Comparison of ENCODE assay signal across 8 mouse cellular contexts in the genomic region with DNA sequence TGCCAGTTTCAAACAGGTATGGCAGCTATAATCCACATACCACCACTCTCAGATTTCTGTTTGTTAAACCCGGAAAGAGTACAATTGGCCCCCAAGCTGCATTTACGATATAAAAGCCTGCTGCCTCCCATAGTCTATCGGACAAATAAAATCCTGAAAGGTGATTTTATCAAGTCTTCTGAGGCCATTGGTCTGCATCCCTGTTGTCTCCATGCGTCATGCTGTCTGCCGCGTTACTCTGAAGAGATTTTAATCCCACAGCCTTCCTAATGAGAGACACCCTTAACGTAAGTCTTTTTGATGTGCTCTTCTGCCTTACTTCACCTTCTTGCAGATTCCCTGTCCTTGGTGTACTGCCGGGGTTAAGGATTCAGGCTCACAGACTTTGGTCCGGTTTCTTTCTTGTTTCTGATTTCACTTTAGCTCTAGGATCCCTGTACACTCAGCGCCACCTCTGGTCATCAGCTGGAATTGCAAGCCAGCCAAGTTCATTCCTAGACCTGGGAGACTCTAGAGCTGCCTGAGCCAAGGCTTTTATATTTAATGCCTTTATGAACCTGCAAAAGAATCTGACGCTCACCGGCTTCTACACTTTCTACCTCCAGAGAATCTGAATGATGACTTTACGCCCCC.
DNase-seq lines count a peak whose midpoint lies in the region; ATAC-seq lines count a peak whose summit lies in the region.

No protein-coding gene starts in this region.

- no peak overlapping the region for H3K4me3 ChIP-seq in liver, embryonic 12.5 days
- no peak overlapping the region for H3K4me3 ChIP-seq in hindbrain, embryonic 14.5 days (replicated peaks; ENCODE audit: low read length)
- H3K4me3 ChIP-seq in midbrain, embryonic 13.5 days (replicated peaks), result no peak overlapping the region

- H3K4me1 ChIP-seq in liver, embryonic 12.5 days, result no peaks in the 10 kb centered on the region
- H3K4me1 ChIP-seq in hindbrain, embryonic 14.5 days (replicated peaks; ENCODE audit: control insufficient read depth, insufficient read depth, low read length), result no peaks in the 10 kb centered on the region
- H3K4me1 ChIP-seq in midbrain, embryonic 13.5 days (replicated peaks), result no peaks in the 10 kb centered on the region

- no peak overlapping the region for H3K4me2 ChIP-seq in liver, embryonic 12.5 days
- H3K4me2 ChIP-seq in hindbrain, embryonic 14.5 days (replicated peaks), result no peak overlapping the region
- peak overlapping the region; percentile 31 for H3K4me2 ChIP-seq in midbrain, embryonic 13.5 days (replicated peaks)

- no peaks in the 10 kb centered on the region for H3K27me3 ChIP-seq in liver, embryonic 12.5 days (replicated peaks)
- H3K27me3 ChIP-seq in hindbrain, embryonic 14.5 days (ENCODE audit: control insufficient read depth, insufficient read depth, low read length), result no peaks in the 10 kb centered on the region
- no peaks in the 10 kb centered on the region for H3K27me3 ChIP-seq in midbrain, embryonic 13.5 days

- no peak overlapping the region for H3K9ac ChIP-seq in liver, embryonic 12.5 days
- H3K9ac ChIP-seq in hindbrain, embryonic 14.5 days, result no peak overlapping the region
- H3K9ac ChIP-seq in midbrain, embryonic 13.5 days (replicated peaks), result no peak overlapping the region

- no peak overlapping the region for H3K27ac ChIP-seq in liver, embryonic 12.5 days
- H3K27ac ChIP-seq in hindbrain, embryonic 14.5 days, result no peak overlapping the region
- H3K27ac ChIP-seq in midbrain, embryonic 13.5 days, result no peak overlapping the region

- peak; percentile 3 for DNase-seq in liver
- peak; percentile 21 for DNase-seq in cerebellum, adult 9-11 months
- DNase-seq in hindbrain, embryonic 14.5 days (ENCODE audit: low spot score), result peak; percentile 80
- peak; percentile 59 for DNase-seq in left cerebral cortex, adult 18-20 months (ENCODE audit: low spot score in 2 of 2)
- peak; percentile 49 for DNase-seq in testis, postnatal 10 days (ENCODE audit: low spot score)

- 54% methylated on average over 13 of the region's 13 CpGs for WGBS in liver, embryonic 12.5 days (ENCODE audit: insufficient replicate concordance)
- 51% methylated on average over 13 of the region's 13 CpGs for WGBS in hindbrain, embryonic 14.5 days
- 53% methylated on average over 13 of the region's 13 CpGs for WGBS in midbrain, embryonic 13.5 days

- no peaks in the 10 kb centered on the region for H3K9me3 ChIP-seq in liver, embryonic 12.5 days (replicated peaks)
- H3K9me3 ChIP-seq in hindbrain, embryonic 14.5 days (ENCODE audit: control insufficient read depth, low read length), result no peaks in the 10 kb centered on the region
- no peaks in the 10 kb centered on the region for H3K9me3 ChIP-seq in midbrain, embryonic 13.5 days

- ATAC-seq in liver, embryonic 12.5 days, result no peak
- peak; percentile 93 for ATAC-seq in frontal cortex, adult (ENCODE audit: low TSS enrichment)
- peak; percentile 55; the same call in 1 of the 2 replicates for ATAC-seq in hindbrain, embryonic 14.5 days (ENCODE audit: low FRiP score)
- ATAC-seq in midbrain, embryonic 13.5 days, result peak; percentile 67

- H3K36me3 ChIP-seq in liver, embryonic 12.5 days, result no peaks in the 10 kb centered on the region
- H3K36me3 ChIP-seq in hindbrain, embryonic 14.5 days (replicated peaks; ENCODE audit: control insufficient read depth, insufficient read depth), result no peaks in the 10 kb centered on the region
- no peaks in the 10 kb centered on the region for H3K36me3 ChIP-seq in midbrain, embryonic 13.5 days

Comparison
In these comparisons a context has a peak if more than half of its experiments do, and no peak if none do; other contexts are left out.
1. DNase-seq: peak in every context shown above with its lines; median percentile 80 in hindbrain, embryonic 14.5 days; 59 in left cerebral cortex, adult 18-20 months; 49 in testis, postnatal 10 days; 21 in cerebellum, adult 9-11 months; 3 in liver.